Mouse (Mus musculus) hindbrain, embryonic 14.5 days (tissue): ENCODE results near the gene Phf21a. TPM values are rescaled to one million over a fixed set of nuclear protein-coding genes. Genes with fewer than 3 reads are reported as not detected.
A peak's percentile ranks its signal among the peaks of the same experiment; 100 is the strongest.

ENCODE experiments used
- ATAC-seq: fragments of 200-750 bp; cut with Nextera tagmentation; 2 replicates; pipeline ENCODE4 v1.8.0; 2017; ENCODE audit warnings: moderate number of reproducible peaks, mild to moderate bottlenecking, moderate TSS enrichment, moderate library complexity; ENCODE audit not compliant: low FRiP score
- DNase-seq: peaks from one replicate; pipeline ENCODE4 v3.0.0-alpha.2; 2015; ENCODE audit warnings: low spot score
- H3K27ac ChIP-seq: fragments of 300-500 bp; sonication (generic); 2 replicates; pipeline ENCODE4 v1.5.1; 2014; ENCODE audit warnings: mild to moderate bottlenecking, moderate library complexity
- H3K27me3 ChIP-seq: fragments of 300-500 bp; sonication (generic); 2 replicates; pipeline ENCODE4 v1.6.1; 2014; ENCODE audit warnings: mild to moderate bottlenecking, low read length, mixed read lengths; ENCODE audit not compliant: control insufficient read depth, insufficient read depth
- H3K36me3 ChIP-seq: fragments of 300-500 bp; sonication (generic); replicated peaks from 2 replicates; pipeline ENCODE4 v1.6.1; 2014; ENCODE audit not compliant: control insufficient read depth, insufficient read depth
- H3K4me1 ChIP-seq: fragments of 300-500 bp; sonication (generic); replicated peaks from 2 replicates; pipeline ENCODE4 v1.6.1; 2014; ENCODE audit warnings: antibody characterized with exemption, low read length, mixed read lengths; ENCODE audit not compliant: control insufficient read depth, insufficient read depth
- H3K4me2 ChIP-seq: fragments of 300-500 bp; sonication (generic); replicated peaks from 2 replicates; pipeline ENCODE4 v1.6.1; 2014; ENCODE audit warnings: mild to moderate bottlenecking, moderate library complexity
- H3K4me3 ChIP-seq: fragments of 300-500 bp; sonication (generic); replicated peaks from 2 replicates; pipeline ENCODE4 v1.5.1; 2014; ENCODE audit warnings: mild to moderate bottlenecking, low read length
- H3K9ac ChIP-seq: fragments of 300-500 bp; sonication (generic); 2 replicates; pipeline ENCODE4 v1.6.1; 2014
- H3K9me3 ChIP-seq: fragments of 300-500 bp; sonication (generic); 2 replicates; pipeline ENCODE4 v1.6.1; 2016; ENCODE audit warnings: low read length; ENCODE audit not compliant: control insufficient read depth
- WGBS: fragments of 180-500 bp; shearing (Covaris S2); extraction: QIAGEN DNeasy Blood & Tissue Kit; methylation state at CpG from one replicate; pipeline ENCODE4 v1.1.7; 2014; 5-methylcytosine and 5-hydroxymethylcytosine counted together
- polyA plus RNA-seq: library from polyadenylated mRNA; unstranded; fragments of >200 nt; fragmentation: Nextera tagmentation; extraction: Ambion mirVana; gene quantifications from 2 replicates; pipeline ENCODE4 v1.2.1, GENCODE M21; 2014

Gene Phf21a
- polyA plus RNA-seq, 1 experiment from 2014 or later, result 29.6 TPM

DNA sequence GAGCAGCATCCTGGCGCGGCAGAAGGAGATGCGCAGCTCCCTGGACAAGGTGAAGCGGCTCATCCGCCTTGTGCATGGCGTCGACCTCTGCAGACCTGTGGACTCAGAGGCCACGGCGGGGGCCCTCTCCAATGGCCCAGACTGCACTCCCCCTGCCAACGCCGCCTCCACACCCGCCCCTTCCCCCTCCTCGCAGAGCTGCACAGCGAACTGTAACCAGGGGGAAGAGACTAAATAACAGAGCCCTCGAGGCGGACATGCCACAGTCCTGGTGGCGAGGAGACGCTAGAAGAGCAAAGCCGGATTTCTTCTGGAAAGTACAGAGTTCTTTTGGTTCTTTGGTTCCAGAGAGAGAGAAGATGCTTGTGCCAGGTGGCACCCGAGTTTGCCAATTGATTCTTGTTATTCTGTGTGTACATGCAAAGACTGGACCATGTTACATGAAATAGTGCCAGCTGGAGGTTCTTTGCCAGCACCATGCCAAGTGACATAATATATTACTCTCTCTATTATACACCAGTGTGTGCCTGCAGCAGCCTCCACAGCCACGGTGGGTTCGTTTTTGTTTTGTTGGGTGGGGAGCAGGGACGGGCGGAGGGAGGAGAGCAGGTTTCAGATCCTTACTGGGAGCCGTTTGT is 267.4 kb downstream of the Phf21a start:
- Histone ChIP-seq H3K27me3 (no peaks in the 10 kb centered on the region), H3K4me3 (no peak overlapping the region), H3K27ac (peak overlapping the region; percentile 20; the same call in 1 of the 2 replicates), H3K9me3 (no peaks in the 10 kb centered on the region), H3K4me2 (no peak overlapping the region), H3K4me1 (no peaks in the 10 kb centered on the region), H3K36me3 (peaks cover 67% of the 10 kb centered on the region), H3K9ac (no peak overlapping the region)
- 62% methylated on average over 25 of the region's 25 CpGs for WGBS
- ATAC-seq (peak; percentile 53; the same call in 1 of the 2 replicates), DNase-seq (peak; percentile 41)

DNA sequence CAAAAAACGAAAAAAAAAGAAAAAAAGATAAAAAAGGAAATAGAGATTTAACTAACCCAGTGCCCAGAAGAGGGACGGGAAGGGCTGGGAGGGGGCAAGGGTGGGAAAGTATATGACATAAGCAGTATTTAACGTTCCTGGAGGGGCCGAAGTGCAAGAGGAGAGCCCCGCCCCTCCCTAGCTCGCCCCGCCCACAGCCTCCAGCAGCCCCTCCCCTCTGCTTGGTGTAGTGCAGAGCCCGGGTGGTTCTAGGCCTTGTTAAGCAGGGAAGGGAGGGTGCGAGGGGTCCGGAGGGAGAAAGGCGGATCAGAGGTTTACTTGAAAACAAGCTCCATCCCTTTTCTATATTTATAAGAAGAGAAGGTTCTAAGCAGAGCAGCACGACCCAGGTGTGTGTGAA is 268.0 kb downstream of the Phf21a start:
- Histone ChIP-seq H3K27ac (no peak overlapping the region), H3K9ac (no peak overlapping the region), H3K36me3 (peaks cover 67% of the 10 kb centered on the region), H3K27me3 (no peaks in the 10 kb centered on the region), H3K9me3 (no peaks in the 10 kb centered on the region), H3K4me1 (no peaks in the 10 kb centered on the region), H3K4me3 (no peak overlapping the region), H3K4me2 (no peak overlapping the region)
- WGBS, result 32% methylated on average over 12 of the region's 12 CpGs
- DNase-seq (no peak), ATAC-seq (0 out of 2 replicates have a peak, but pooled peaks have one; percentile 24)

GRCm38 (mm10) chr2:92361795-92362194 is 268.9 kb downstream of the Phf21a start:
- ATAC-seq (no peak), DNase-seq (no peak)
- Histone ChIP-seq H3K4me2 (no peak overlapping the region), H3K4me1 (no peaks in the 10 kb centered on the region), H3K9me3 (no peaks in the 10 kb centered on the region), H3K27ac (no peak overlapping the region), H3K27me3 (no peaks in the 10 kb centered on the region), H3K36me3 (peaks cover 59% of the 10 kb centered on the region), H3K9ac (no peak overlapping the region), H3K4me3 (no peak overlapping the region)
- 79% methylated on average over 8 of the region's 8 CpGs for WGBS

DNA sequence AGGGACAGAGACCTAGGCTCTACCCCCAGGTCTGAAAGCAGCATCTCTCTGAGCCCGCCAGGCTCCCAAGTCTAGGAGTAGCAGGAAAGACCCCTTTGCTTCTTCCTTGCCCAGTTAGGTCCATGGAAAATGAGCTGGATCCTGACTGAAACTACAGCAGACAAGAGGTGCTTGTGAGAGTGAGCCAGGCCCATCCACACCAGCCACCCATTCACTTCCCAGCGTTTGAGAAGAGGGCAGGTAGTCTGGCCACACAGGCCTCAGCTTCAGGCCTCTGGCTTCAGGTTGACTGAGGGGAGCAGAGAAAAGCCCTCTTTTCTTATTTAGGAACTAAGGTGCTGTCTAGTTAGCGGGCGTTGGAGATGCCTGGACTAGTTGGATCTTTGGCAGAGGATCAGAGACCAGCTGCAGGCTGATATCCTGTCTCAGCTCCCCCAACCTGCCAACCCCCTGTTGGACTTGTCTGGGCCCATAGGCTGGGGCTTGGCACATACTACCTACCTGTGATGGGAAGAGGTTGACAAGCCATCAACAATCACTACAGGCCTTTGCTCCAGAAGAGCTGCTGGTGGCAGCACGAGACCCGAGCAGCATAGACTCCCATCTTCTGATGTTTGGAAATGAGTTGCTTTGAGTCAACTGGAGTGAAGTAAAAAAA is 269.8 kb downstream of the Phf21a start:
- no peak for ATAC-seq

DNA sequence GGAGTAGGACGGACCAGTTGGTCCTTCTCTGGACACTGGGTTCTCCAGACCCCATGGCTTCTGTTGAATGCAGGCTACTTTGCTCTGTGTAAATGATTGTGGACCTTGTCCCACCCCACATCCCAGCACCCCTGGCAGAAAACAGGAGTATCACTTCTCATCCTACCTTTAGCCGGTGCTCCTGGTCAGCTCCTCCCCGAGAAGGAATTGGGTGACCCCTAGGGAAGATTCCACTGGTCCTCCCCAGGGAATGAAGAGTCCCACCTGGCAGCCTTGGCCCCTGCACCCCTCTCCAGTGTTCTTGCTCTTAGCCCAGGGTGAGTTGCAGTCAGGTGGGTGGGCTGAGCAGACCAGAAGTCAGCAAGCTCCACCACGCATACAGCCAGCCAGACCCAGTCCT is 271.2 kb downstream of the Phf21a start:
- Histone ChIP-seq H3K27ac (no peak overlapping the region), H3K4me3 (no peak overlapping the region), H3K4me2 (no peak overlapping the region), H3K9me3 (no peaks in the 10 kb centered on the region), H3K36me3 (peaks cover 36% of the 10 kb centered on the region), H3K27me3 (peaks cover 1% of the 10 kb centered on the region), H3K9ac (no peak overlapping the region), H3K4me1 (no peaks in the 10 kb centered on the region)
- ATAC-seq (no peak), DNase-seq (no peak)
- WGBS, result 88% methylated on average over 4 of the region's 4 CpGs

More for the DNA sequence above, 269.8 kb downstream of the Phf21a start:
- 97% methylated on average over 6 of the region's 6 CpGs for WGBS
- Histone ChIP-seq H3K4me1 (no peaks in the 10 kb centered on the region), H3K4me3 (no peak overlapping the region), H3K9ac (no peak overlapping the region), H3K9me3 (no peaks in the 10 kb centered on the region), H3K4me2 (no peak overlapping the region), H3K27me3 (no peaks in the 10 kb centered on the region), H3K36me3 (peaks cover 50% of the 10 kb centered on the region), H3K27ac (no peak overlapping the region)
- no peak for DNase-seq

GRCm38 (mm10) chr2:92365568-92365967 is 272.7 kb downstream of the Phf21a start:
- ATAC-seq (no peak), DNase-seq (no peak)
- H3K4me3 ChIP-seq, result no peak overlapping the region
- no peak overlapping the region for H3K9ac ChIP-seq
- H3K4me1 ChIP-seq, result peaks cover under 1% of the 10 kb centered on the region
- no peak overlapping the region for H3K4me2 ChIP-seq
- H3K36me3 ChIP-seq, result peaks cover 21% of the 10 kb centered on the region
- WGBS, result 93% methylated on average over 10 of the region's 10 CpGs
- H3K9me3 ChIP-seq, result no peaks in the 10 kb centered on the region
- H3K27ac ChIP-seq, result no peak overlapping the region
- peaks cover 16% of the 10 kb centered on the region for H3K27me3 ChIP-seq

DNA sequence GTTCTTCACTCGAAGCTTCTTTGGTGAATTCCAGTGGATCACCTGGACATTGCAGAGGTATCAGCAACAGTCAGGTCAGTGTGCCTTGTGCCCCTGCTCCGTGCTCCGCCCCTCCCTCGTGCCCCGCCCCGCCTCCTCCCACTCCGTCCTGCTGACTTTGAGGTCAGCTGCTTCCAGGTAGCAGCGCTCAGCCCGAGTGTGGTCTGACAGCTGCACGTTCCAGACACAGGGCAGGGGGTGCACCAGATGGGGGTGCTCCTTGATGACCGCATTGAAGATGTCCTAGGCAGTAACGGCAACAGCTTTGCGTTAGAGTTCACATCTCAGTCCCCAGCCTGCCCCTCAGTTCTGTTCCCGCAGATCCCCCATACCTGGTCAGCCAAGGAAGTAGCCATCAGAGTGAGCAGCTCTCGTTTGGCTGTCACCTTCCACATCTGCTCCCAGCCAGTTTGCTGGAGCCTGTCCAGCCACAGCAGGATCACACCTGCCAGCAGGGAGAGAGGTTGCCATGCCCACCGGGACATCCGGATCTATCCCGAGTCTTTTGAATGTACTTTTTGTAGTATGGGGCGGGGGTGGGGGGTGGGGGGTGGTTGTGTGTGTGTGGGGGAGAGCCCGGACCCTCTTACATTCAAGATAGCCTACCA is 274.6 kb downstream of the Phf21a start:
- 48% methylated on average over 20 of the region's 20 CpGs for WGBS
- ATAC-seq (no peak), DNase-seq (no peak)
- peaks cover 18% of the 10 kb centered on the region for H3K4me1 ChIP-seq
- H3K9me3 ChIP-seq, result no peaks in the 10 kb centered on the region
- no peak overlapping the region for H3K4me3 ChIP-seq
- peaks cover 11% of the 10 kb centered on the region; the same call in 1 of the 2 replicates for H3K36me3 ChIP-seq
- H3K9ac ChIP-seq, result no peak overlapping the region
- H3K27me3 ChIP-seq, result peaks cover 25% of the 10 kb centered on the region
- H3K27ac ChIP-seq, result no peak overlapping the region
- no peak overlapping the region for H3K4me2 ChIP-seq

DNA sequence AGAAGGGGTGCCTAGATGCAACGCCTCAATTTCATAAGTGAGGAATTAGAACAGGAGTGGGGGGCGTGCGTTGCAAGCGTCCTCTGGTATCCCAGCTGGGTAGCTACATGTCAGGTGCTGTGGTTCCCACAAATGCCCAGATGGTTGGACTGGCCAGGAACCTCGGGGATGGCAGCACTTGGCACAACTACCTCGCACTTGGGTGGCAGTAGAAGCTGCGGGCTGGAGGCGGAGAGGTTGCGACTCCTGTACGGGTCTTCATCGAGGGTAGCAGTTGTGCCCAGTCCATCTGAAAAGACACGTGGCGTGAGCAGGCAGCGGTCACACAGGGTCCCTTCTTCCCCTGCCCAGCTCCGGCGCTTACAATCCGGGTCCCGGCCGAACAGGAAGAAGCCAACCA is 277.5 kb downstream of the Phf21a start:
- WGBS, result 15% methylated on average over 18 of the region's 19 CpGs
- Histone ChIP-seq H3K27ac (no peak overlapping the region), H3K27me3 (peaks cover 25% of the 10 kb centered on the region), H3K9ac (peak overlapping the region; percentile 50), H3K4me3 (peak overlapping the region; percentile 29), H3K9me3 (no peaks in the 10 kb centered on the region), H3K4me1 (peaks cover 32% of the 10 kb centered on the region), H3K36me3 (no peaks in the 10 kb centered on the region), H3K4me2 (peak overlapping the region; percentile 52)
- DNase-seq (no peak), ATAC-seq (no peak)
